Mouse (Mus musculus) G1E (cell line): ENCODE data around the gene Rpl38.

ENCODE experiments used
- CTCF ChIP-seq: IDR thresholded peaks from 2 replicates; pipeline ENCODE4 v1.5.1; 2012; ENCODE audit warnings: low read depth, low read length, inconsistent platforms, mixed read lengths
- GATA1 ChIP-seq: IDR thresholded peaks from 2 replicates; pipeline ENCODE4 v1.6.1; 2012; ENCODE audit warnings: borderline replicate concordance, low read length, inconsistent platforms, mixed read lengths
- GATA2 ChIP-seq: IDR thresholded peaks from 2 replicates; pipeline ENCODE4 v1.6.1; 2012; ENCODE audit warnings: low read depth, low read length, inconsistent platforms, borderline replicate concordance
- POLR2AphosphoS5 ChIP-seq: IDR thresholded peaks from 2 replicates; pipeline ENCODE4 v1.6.1; 2012; ENCODE audit warnings: low read depth, low read length, inconsistent platforms; ENCODE audit not compliant: insufficient replicate concordance

- peak; percentile 61 for TF ChIP-seq CTCF
- no peak for TF ChIP-seq GATA2
- no peak for TF ChIP-seq GATA1
- TF ChIP-seq POLR2AphosphoS5, result no peak
Observed at GRCm38 (mm10) chr11:114668301-114668710, at the start of gene Rpl38.
